Mouse (Mus musculus): ENCODE measurements around the gene Ackr1.

DNA sequence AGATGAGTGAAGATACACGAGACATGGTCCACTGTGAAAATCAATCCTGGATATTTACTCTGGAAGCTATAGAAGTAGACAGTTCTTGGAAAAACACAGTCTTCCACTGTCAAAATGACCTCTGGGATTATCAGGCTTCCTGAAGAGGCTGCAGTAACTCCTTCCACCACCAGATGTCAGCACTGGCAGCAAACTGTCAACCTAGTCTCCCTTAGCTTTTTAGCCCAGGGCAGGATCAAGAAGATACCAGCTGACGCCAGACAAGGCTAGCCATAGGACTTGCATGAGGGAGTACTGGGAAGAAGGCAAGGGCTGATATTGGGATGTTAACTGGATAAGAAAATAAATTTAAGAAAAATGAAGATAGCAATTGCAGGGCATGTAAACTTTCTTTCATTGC, 6.0 kb upstream of the Ackr1 start:
- no peak for TF ChIP-seq POLR2A (IDR thresholded peaks at IDR 0.05; ENCODE audit: insufficient read depth, low read depth, low read length)
- TF ChIP-seq CTCF (IDR thresholded peaks at IDR 0.05; ENCODE audit: insufficient read depth, low read depth, low read length): 0 out of 2 replicates have a peak, but pooled peaks have one; percentile 20
